Mouse (Mus musculus) embryonic fibroblast, embryonic 13.5 days (primary cell): Measurements from ENCODE around the gene Abca4.

ENCODE experiments used
- CTCF ChIP-seq: IDR thresholded peaks from 2 replicates; pipeline ENCODE4 v1.5.1; 2011; ENCODE audit warnings: mild to moderate bottlenecking, control low read depth, low read length, moderate library complexity, borderline replicate concordance; ENCODE audit not compliant: insufficient read depth
- POLR2A ChIP-seq: IDR thresholded peaks from 2 replicates; pipeline ENCODE4 v1.6.1; 2011; ENCODE audit warnings: low read depth, mild to moderate bottlenecking, control low read depth, low read length, moderate library complexity

DNA sequence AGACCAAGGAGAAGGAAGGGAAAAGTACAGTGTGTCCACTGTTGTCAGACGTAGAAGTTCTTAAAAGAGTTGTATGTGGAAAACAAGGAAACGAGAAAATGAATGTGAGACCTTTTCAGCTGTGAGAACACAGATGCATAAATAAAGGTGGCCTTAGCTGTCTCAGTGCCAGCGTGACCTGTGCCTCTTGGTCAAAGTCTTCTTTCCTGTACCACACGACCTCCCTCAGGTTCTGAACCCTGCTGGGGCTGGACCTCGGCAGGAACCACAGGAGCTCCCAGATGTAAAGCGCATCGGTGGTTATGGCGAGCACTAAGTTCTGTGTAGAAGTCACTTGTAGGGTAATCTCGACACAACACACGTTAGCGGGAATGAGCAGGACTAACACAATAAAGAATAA lies 165.3 kb downstream of the Abca4 start:
- TF ChIP-seq POLR2A: no peak
- no peak for TF ChIP-seq CTCF
